Mouse (Mus musculus) megakaryocyte, embryonic 14.5 days (primary cell): ENCODE measurements around the gene Stom. TPM values are rescaled to one million over a fixed set of nuclear protein-coding genes. Genes with fewer than 3 reads are reported as not detected.

Experiments
- H3K27me3 ChIP-seq: replicated peaks from 2 replicates; pipeline ENCODE3; 2012; ENCODE audit warnings: inconsistent platforms
- H3K36me3 ChIP-seq: replicated peaks from 2 replicates; pipeline ENCODE3; 2012; ENCODE audit warnings: low read length, inconsistent platforms, mixed read lengths
- H3K4me1 ChIP-seq: 2 replicates; pipeline ENCODE4 v1.6.1; 2012; ENCODE audit warnings: inconsistent platforms
- H3K4me3 ChIP-seq: replicated peaks from 2 replicates; pipeline ENCODE3; 2012; ENCODE audit warnings: moderate library complexity, mild to moderate bottlenecking, inconsistent platforms
- H3K9me3 ChIP-seq: 2 replicates; pipeline ENCODE4 v1.6.1; 2012; ENCODE audit warnings: inconsistent platforms
- FLI1 ChIP-seq: IDR thresholded peaks from 2 replicates; pipeline ENCODE4 v1.6.1; 2012; ENCODE audit warnings: low read length, inconsistent platforms, mixed read lengths
- GATA1 ChIP-seq: IDR thresholded peaks from 3 replicates; pipeline ENCODE4 v1.6.1; 2012; ENCODE audit warnings: mixed read lengths, low read length, inconsistent platforms, borderline replicate concordance
- polyA plus RNA-seq: library from polyadenylated mRNA; stranded (reverse); fragments of >175 nt; gene quantifications from 2 replicates; pipeline ENCODE4 v1.2.3, GENCODE M21; 2012; ENCODE audit warnings: low replicate concordance; ENCODE audit not compliant: insufficient read depth

Gene Stom
- polyA plus RNA-seq, 1 experiment, result 42.0 TPM

DNA sequence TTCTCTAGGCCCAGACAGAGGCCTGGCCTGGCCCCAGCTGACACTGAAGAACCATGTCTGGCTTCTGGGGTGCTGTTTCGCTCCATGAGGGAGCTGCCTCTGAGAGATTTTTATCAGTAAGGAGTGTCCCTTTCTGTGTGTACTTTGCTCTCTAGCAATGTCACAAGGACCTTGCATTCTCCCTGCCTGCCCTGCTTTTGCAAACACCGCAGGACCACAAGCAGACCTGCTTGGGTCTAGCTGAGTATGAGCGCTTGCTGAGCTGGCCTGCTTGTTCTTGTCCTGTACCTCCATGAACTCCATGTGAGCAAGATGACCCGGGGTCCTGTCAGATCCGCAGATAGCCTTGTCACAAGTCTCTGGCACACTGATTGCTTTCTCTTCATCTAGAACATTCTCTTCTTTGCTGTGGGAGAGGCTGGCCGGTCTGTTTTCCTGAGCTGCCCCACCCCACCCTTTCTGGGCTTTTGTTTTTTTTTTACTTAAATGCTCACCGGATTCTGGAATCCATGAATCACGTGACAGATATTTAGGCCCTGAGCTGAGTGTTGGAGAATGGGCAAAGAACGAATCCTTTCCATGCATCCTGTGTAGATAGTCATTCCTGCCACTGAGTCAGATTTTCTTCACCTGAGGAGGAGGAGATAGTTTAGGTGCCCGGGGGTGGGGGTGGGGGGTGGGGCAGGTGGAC is 68.8 kb downstream of the Stom start:
- no peaks in the 10 kb centered on the region for H3K9me3 ChIP-seq
- H3K4me1 ChIP-seq, result peaks cover 100% of the 10 kb centered on the region
- no peaks in the 10 kb centered on the region for H3K27me3 ChIP-seq
- TF ChIP-seq GATA1 (no peak), FLI1 (no peak)
- peaks cover 87% of the 10 kb centered on the region for H3K36me3 ChIP-seq
- no peak overlapping the region for H3K4me3 ChIP-seq

GRCm38 (mm10) chr2:35267156-35267875 is 69.5 kb downstream of the Stom start:
- H3K4me3 ChIP-seq, result no peak overlapping the region
- TF ChIP-seq GATA1 (no peak), FLI1 (no peak)
- H3K9me3 ChIP-seq, result no peaks in the 10 kb centered on the region
- H3K27me3 ChIP-seq, result no peaks in the 10 kb centered on the region
- H3K36me3 ChIP-seq, result peaks cover 86% of the 10 kb centered on the region
- H3K4me1 ChIP-seq, result peaks cover 100% of the 10 kb centered on the region

GRCm38 (mm10) chr2:35266251-35266905 is 70.4 kb downstream of the Stom start:
- no peaks in the 10 kb centered on the region for H3K9me3 ChIP-seq

DNA sequence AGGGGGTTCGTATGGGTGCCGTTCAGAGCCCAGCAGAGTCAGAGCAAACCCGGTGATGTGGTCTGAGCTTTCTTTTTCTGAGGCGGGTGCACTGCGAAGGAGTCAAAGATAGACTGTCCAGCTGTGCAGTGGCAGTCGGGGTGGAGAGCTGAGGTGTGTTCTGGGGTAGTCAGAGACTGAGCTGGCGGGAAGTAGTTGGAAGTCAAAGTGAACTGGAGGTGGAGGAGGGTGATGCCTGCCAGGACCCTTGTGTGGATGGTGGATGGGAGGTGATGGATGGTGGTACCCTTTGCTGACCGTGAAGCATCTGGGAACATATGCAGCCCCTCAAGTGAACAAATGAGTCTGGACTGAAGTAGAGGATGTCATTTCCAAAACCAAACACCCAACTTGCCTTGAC is 71.0 kb downstream of the Stom start:
- H3K36me3 ChIP-seq, result peaks cover 96% of the 10 kb centered on the region
- no peaks in the 10 kb centered on the region for H3K27me3 ChIP-seq
- H3K4me1 ChIP-seq, result peaks cover 100% of the 10 kb centered on the region
- TF ChIP-seq FLI1 (no peak), GATA1 (no peak)
- no peak overlapping the region for H3K4me3 ChIP-seq
- H3K9me3 ChIP-seq, result no peaks in the 10 kb centered on the region

More at GRCm38 (mm10) chr2:35266251-35266905, 70.4 kb downstream of the Stom start:
- TF ChIP-seq GATA1, result no peak
- no peak for TF ChIP-seq FLI1
- Histone ChIP-seq H3K4me1 (peaks cover 100% of the 10 kb centered on the region), H3K27me3 (no peaks in the 10 kb centered on the region), H3K4me3 (no peak overlapping the region), H3K36me3 (peaks cover 95% of the 10 kb centered on the region)

- Histone ChIP-seq H3K9me3 (no peaks in the 10 kb centered on the region), H3K4me3 (no peak overlapping the region), H3K36me3 (peaks cover 92% of the 10 kb centered on the region), H3K27me3 (no peaks in the 10 kb centered on the region), H3K4me1 (peaks cover 99% of the 10 kb centered on the region)
- no peak for TF ChIP-seq GATA1
- TF ChIP-seq FLI1, result no peak
Measured at GRCm38 (mm10) chr2:35265296-35265695, 71.5 kb downstream of the Stom start.

DNA sequence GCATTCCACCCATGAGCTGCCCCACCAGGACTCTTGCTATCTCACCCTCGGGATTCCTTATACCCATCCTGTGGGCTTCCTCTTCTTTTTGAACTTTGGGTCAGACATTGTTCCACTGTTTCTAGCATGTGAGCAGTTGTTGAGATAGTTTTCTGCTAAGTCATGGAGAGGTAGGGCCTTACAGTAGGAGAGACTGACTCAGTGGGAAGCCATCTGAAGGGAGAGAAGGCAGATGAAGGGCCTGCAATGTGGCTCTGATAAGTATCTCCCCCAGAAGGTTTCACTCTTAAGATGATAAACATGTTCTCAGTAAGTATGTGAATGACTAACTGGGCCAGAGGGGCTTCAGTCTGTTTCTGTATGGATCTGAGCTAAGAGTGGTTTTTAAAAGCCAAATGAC is 72.7 kb downstream of the Stom start:
- Histone ChIP-seq H3K9me3 (no peaks in the 10 kb centered on the region), H3K27me3 (no peaks in the 10 kb centered on the region), H3K4me3 (no peak overlapping the region), H3K4me1 (peaks cover 99% of the 10 kb centered on the region), H3K36me3 (peaks cover 83% of the 10 kb centered on the region)
- TF ChIP-seq GATA1, result no peak
- no peak for TF ChIP-seq FLI1

Other genes with a start within 250 kb of the Stom start
- gene AI182371, start 235.4 kb downstream of the Stom start, polyA plus RNA-seq, result 0.23 TPM in 1 of 2 replicates, not detected in the other
- 4.0 and 4.8 TPM in 2 replicates for gene Cntrl, start 227.5 kb downstream of the Stom start, polyA plus RNA-seq
- gene Rab14, start 135.9 kb downstream of the Stom start, polyA plus RNA-seq, result 1,333 and 3,452 TPM in 2 replicates
- 240 and 422 TPM in 2 replicates for gene Gsn, start 80.6 kb downstream of the Stom start, polyA plus RNA-seq
- not detected in 2 replicates for gene 4930568D16Rik, start 30.8 kb upstream of the Stom start, polyA plus RNA-seq
- not detected in 2 replicates for gene 4930402F06Rik, start 60.2 kb upstream of the Stom start, polyA plus RNA-seq
- 1.9 and 6.5 TPM in 2 replicates for gene Ggta1, start 126.3 kb upstream of the Stom start, polyA plus RNA-seq
- gene Dab2ip, start 221.3 kb upstream of the Stom start, polyA plus RNA-seq, result 1.3 and 5.0 TPM in 2 replicates